Mouse (Mus musculus): ENCODE data around the gene Adamts16.

GRCm38 (mm10) chr13:70885006-70885405 lies 43.4 kb upstream of the Adamts16 start:
- TF ChIP-seq POLR2A (IDR thresholded peaks at IDR 0.05; ENCODE audit: low read depth, low read length) (no peak), CTCF (conservative IDR thresholded peaks at IDR 0.05; ENCODE audit: insufficient read depth, insufficient read length, low read depth, low read length) (no peak)

All from kidney, adult 2 months (tissue).